ENCODE assay signal across 21 mouse cellular contexts in genomic region chr2:90619648-90620047, GRCm38 (mm10). TPM values are rescaled to one million over a fixed set of nuclear protein-coding genes. Genes with fewer than 3 reads are reported as not detected.
DNase-seq lines count a peak whose midpoint lies in the region; ATAC-seq and TF ChIP-seq lines count a peak whose summit lies in the region.
"Had no signal": no experiment of that assay in that cellular context is flagged by ENCODE, and none has a peak within 500 bp of the region (broad histone marks: within the 10 kb centered on the region; RNA-seq: fewer than 3 reads in every experiment).

No protein-coding gene starts in this region.

- TF ChIP-seq CTCF in intestine, postnatal 0 days (IDR thresholded peaks at IDR 0.05; ENCODE audit: low read depth): no peak

- no peak overlapping the region for H3K9ac ChIP-seq in intestine, embryonic 15.5 days
- no peak overlapping the region for H3K9ac ChIP-seq in intestine, postnatal 0 days (ENCODE audit: low read depth, low read length)
- H3K9ac ChIP-seq: embryonic facial prominence, embryonic 12.5 days; forebrain, embryonic 13.5 days; forebrain, embryonic 15.5 days; forebrain, postnatal 0 days had no signal

- no peaks in the 10 kb centered on the region for H3K9me3 ChIP-seq in intestine, embryonic 15.5 days
- no peaks in the 10 kb centered on the region for H3K9me3 ChIP-seq in intestine, postnatal 0 days (ENCODE audit: control insufficient read depth)
- H3K9me3 ChIP-seq: embryonic facial prominence, embryonic 10.5 days; embryonic facial prominence, embryonic 12.5 days; forebrain, embryonic 13.5 days; forebrain, embryonic 15.5 days; G1E had no signal

- no peak overlapping the region for H3K4me2 ChIP-seq in intestine, embryonic 15.5 days (replicated peaks)
- no peak overlapping the region for H3K4me2 ChIP-seq in intestine, postnatal 0 days (replicated peaks; ENCODE audit: low read depth)
- H3K4me2 ChIP-seq: embryonic facial prominence, embryonic 12.5 days; forebrain, embryonic 13.5 days; forebrain, embryonic 15.5 days had no signal

- 41% methylated on average over 2 of the region's 2 CpGs for WGBS in intestine, embryonic 15.5 days
- 46% methylated on average over 2 of the region's 2 CpGs for WGBS in intestine, postnatal 0 days

- peak; percentile 54; the same call in 1 of the 2 replicates for ATAC-seq in intestine, embryonic 15.5 days
- ATAC-seq in intestine, postnatal 0 days: no peak
- 0 out of 2 replicates have a peak, but pooled peaks have one; percentile 34 for ATAC-seq in megakaryocyte-erythroid progenitor cell, adult 5-6 weeks (replicated peaks; ENCODE audit: low FRiP score, low TSS enrichment, poor library complexity, severe bottlenecking)
- ATAC-seq: CD4-positive, CD25-positive, alpha-beta regulatory T cell, adult 4 months; forebrain, embryonic 13.5 days; forebrain, embryonic 15.5 days; forebrain, postnatal 0 days had no signal

- H3K4me1 ChIP-seq in intestine, embryonic 15.5 days (replicated peaks): 0 out of 2 replicates have a peak, but pooled peaks cover 6% of the 10 kb centered on the region
- H3K4me1 ChIP-seq in intestine, postnatal 0 days (replicated peaks; ENCODE audit: control insufficient read depth, insufficient read depth, low read length): peaks cover 3% of the 10 kb centered on the region; the same call in 1 of the 2 replicates

- H3K36me3 ChIP-seq in intestine, embryonic 15.5 days: no peaks in the 10 kb centered on the region
- no peaks in the 10 kb centered on the region for H3K36me3 ChIP-seq in intestine, postnatal 0 days (ENCODE audit: control insufficient read depth, insufficient read depth)
- H3K36me3 ChIP-seq: embryonic facial prominence, embryonic 10.5 days; embryonic facial prominence, embryonic 12.5 days; forebrain, embryonic 15.5 days; G1E had no signal

- H3K27ac ChIP-seq in intestine, embryonic 15.5 days: no peak overlapping the region
- H3K27ac ChIP-seq in intestine, postnatal 0 days (ENCODE audit: low read depth, low read length): no peak overlapping the region
- H3K27ac ChIP-seq: embryonic facial prominence, embryonic 10.5 days; embryonic facial prominence, embryonic 12.5 days; forebrain, embryonic 13.5 days; forebrain, embryonic 15.5 days had no signal

- DNase-seq in MN1 (ENCODE audit: low spot score): peak; percentile 54
- DNase-seq in adrenal gland, postnatal 14 days: no peak
- no peak for DNase-seq in adrenal gland, postnatal 36 days
- DNase-seq: adrenal gland, adult 2 months; adrenal gland, postnatal 25 days; B cell, adult 2 months; cerebellum, adult 11-12 months; cerebellum, adult 2 months; cerebellum, adult 9-10 months; cerebellum, postnatal 10 days; cerebellum, postnatal 25 days; forebrain, postnatal 0 days had no signal

- no peaks in the 10 kb centered on the region for H3K27me3 ChIP-seq in intestine, embryonic 15.5 days (replicated peaks)
- no peaks in the 10 kb centered on the region for H3K27me3 ChIP-seq in intestine, postnatal 0 days (replicated peaks; ENCODE audit: control insufficient read depth, insufficient read depth, low read length)
- H3K27me3 ChIP-seq: embryonic facial prominence, embryonic 12.5 days; forebrain, embryonic 13.5 days; forebrain, embryonic 15.5 days had no signal

- H3K4me3 ChIP-seq in intestine, embryonic 15.5 days (replicated peaks): no peak overlapping the region
- H3K4me3 ChIP-seq in intestine, postnatal 0 days (ENCODE audit: low read depth, low read length): no peak overlapping the region
- H3K4me3 ChIP-seq: embryonic facial prominence, embryonic 10.5 days; embryonic facial prominence, embryonic 12.5 days; forebrain, embryonic 13.5 days; forebrain, embryonic 15.5 days had no signal

RNA-seq across cellular contexts. Expression of gene Ptprj, which starts 39.2 kb away (rescaled TPM):
- 4.4 and 5.3 TPM in 2 replicates for polyA plus RNA-seq in intestine, embryonic 15.5 days (2015; fragmentation: Nextera tagmentation; extraction: Ambion mirVana)
- 3.5 and 4.0 TPM in 2 replicates for polyA plus RNA-seq in intestine, postnatal 0 days (2015; fragmentation: Nextera tagmentation; extraction: Ambion mirVana)
- total RNA-seq in megakaryocyte-erythroid progenitor cell, adult 5-6 weeks (2014; fragmentation: Nextera tagmentation): 11.4 and 14.3 TPM in 2 replicates
- total RNA-seq in megakaryocyte-erythroid progenitor cell, adult 5-6 weeks (2017): 17.5 and 18.7 TPM in 2 replicates
- 23.7 and 23.9 TPM in 2 replicates for total RNA-seq in adrenal gland, postnatal 14 days (2021)
- 10 to 100 TPM; 16.4 to 22.0 TPM for total RNA-seq in adrenal gland, postnatal 36 days (2021)

RNA-seq across cellular contexts. Expression of gene Nup160, which starts 57.4 kb away (rescaled TPM):
- 43.4 and 43.7 TPM in 2 replicates for polyA plus RNA-seq in intestine, embryonic 15.5 days (2015; fragmentation: Nextera tagmentation; extraction: Ambion mirVana)
- 8.9 and 9.7 TPM in 2 replicates for polyA plus RNA-seq in intestine, postnatal 0 days (2015; fragmentation: Nextera tagmentation; extraction: Ambion mirVana)
- total RNA-seq in megakaryocyte-erythroid progenitor cell, adult 5-6 weeks (2014; fragmentation: Nextera tagmentation): 80.6 and 105 TPM in 2 replicates
- 50.0 and 57.4 TPM in 2 replicates for total RNA-seq in megakaryocyte-erythroid progenitor cell, adult 5-6 weeks (2017)
- total RNA-seq in adrenal gland, postnatal 14 days (2021): 26.1 and 28.5 TPM in 2 replicates
- 10 to 100 TPM; 29.7 to 32.0 TPM for total RNA-seq in adrenal gland, postnatal 36 days (2021)
